Mouse (Mus musculus) megakaryocyte, embryonic 14.5 days (primary cell): ENCODE results near the gene Ncor1. TPM values are rescaled to one million over a fixed set of nuclear protein-coding genes. Genes with fewer than 3 reads are reported as not detected.
"Not testable (repeated sequence)": the region's sequence is repeated elsewhere in the genome, so short reads cannot be mapped to it uniquely, and the experiment has no call there.

ENCODE experiments used
- H3K27me3 ChIP-seq: replicated peaks from 2 replicates; pipeline ENCODE3; 2012; ENCODE audit warnings: inconsistent platforms
- H3K36me3 ChIP-seq: replicated peaks from 2 replicates; pipeline ENCODE3; 2012; ENCODE audit warnings: low read length, inconsistent platforms, mixed read lengths
- H3K4me1 ChIP-seq: 2 replicates; pipeline ENCODE4 v1.6.1; 2012; ENCODE audit warnings: inconsistent platforms
- H3K4me3 ChIP-seq: replicated peaks from 2 replicates; pipeline ENCODE3; 2012; ENCODE audit warnings: moderate library complexity, mild to moderate bottlenecking, inconsistent platforms
- H3K9me3 ChIP-seq: 2 replicates; pipeline ENCODE4 v1.6.1; 2012; ENCODE audit warnings: inconsistent platforms
- FLI1 ChIP-seq: IDR thresholded peaks from 2 replicates; pipeline ENCODE4 v1.6.1; 2012; ENCODE audit warnings: low read length, inconsistent platforms, mixed read lengths
- GATA1 ChIP-seq: IDR thresholded peaks from 3 replicates; pipeline ENCODE4 v1.6.1; 2012; ENCODE audit warnings: mixed read lengths, low read length, inconsistent platforms, borderline replicate concordance
- polyA plus RNA-seq: library from polyadenylated mRNA; stranded (reverse); fragments of >175 nt; gene quantifications from 2 replicates; pipeline ENCODE4 v1.2.3, GENCODE M21; 2012; ENCODE audit warnings: low replicate concordance; ENCODE audit not compliant: insufficient read depth

The Ncor1 gene
- polyA plus RNA-seq, 1 experiment: 160 TPM

- TF ChIP-seq FLI1 (no peak), GATA1 (no peak)
- Histone ChIP-seq H3K4me1 (peaks cover 35% of the 10 kb centered on the region), H3K9me3 (no peaks in the 10 kb centered on the region), H3K4me3 (no peak overlapping the region), H3K36me3 (peaks cover 19% of the 10 kb centered on the region), H3K27me3 (no peaks in the 10 kb centered on the region)
These were observed 28.6 kb upstream of the Ncor1 start for GRCm38 (mm10) chr11:62486949-62487348.

- Histone ChIP-seq H3K27me3 (no peaks in the 10 kb centered on the region), H3K36me3 (peaks cover 55% of the 10 kb centered on the region), H3K4me3 (no peak overlapping the region), H3K4me1 (peaks cover 30% of the 10 kb centered on the region), H3K9me3 (no peaks in the 10 kb centered on the region)
- no peak for TF ChIP-seq FLI1
- no peak for TF ChIP-seq GATA1
These were observed 21.2 kb upstream of the Ncor1 start for GRCm38 (mm10) chr11:62479581-62479980.

- no peak for TF ChIP-seq FLI1
- no peak for TF ChIP-seq GATA1
- Histone ChIP-seq H3K27me3 (no peaks in the 10 kb centered on the region), H3K4me3 (peak overlapping the region; percentile 44), H3K4me1 (peaks cover 26% of the 10 kb centered on the region), H3K36me3 (peaks cover 56% of the 10 kb centered on the region), H3K9me3 (no peaks in the 10 kb centered on the region)
These were observed 20.6 kb upstream of the Ncor1 start for GRCm38 (mm10) chr11:62478931-62479330.

- TF ChIP-seq GATA1 (no peak), FLI1 (no peak)
- peaks cover 57% of the 10 kb centered on the region for H3K36me3 ChIP-seq
- peaks cover 38% of the 10 kb centered on the region for H3K4me1 ChIP-seq
- H3K9me3 ChIP-seq: no peaks in the 10 kb centered on the region
- H3K4me3 ChIP-seq: no peak overlapping the region
- no peaks in the 10 kb centered on the region for H3K27me3 ChIP-seq
These were observed 17.8 kb upstream of the Ncor1 start for GRCm38 (mm10) chr11:62476156-62476555.

- Histone ChIP-seq H3K4me3 (no peak overlapping the region), H3K4me1 (peaks cover 47% of the 10 kb centered on the region), H3K27me3 (no peaks in the 10 kb centered on the region), H3K36me3 (peaks cover 64% of the 10 kb centered on the region), H3K9me3 (no peaks in the 10 kb centered on the region)
- no peak for TF ChIP-seq FLI1
- no peak for TF ChIP-seq GATA1
These were observed 15.2 kb upstream of the Ncor1 start for GRCm38 (mm10) chr11:62473516-62473915.

GRCm38 (mm10) chr11:62470451-62470850, 12.1 kb upstream of the Ncor1 start:
- Histone ChIP-seq H3K9me3 (no peaks in the 10 kb centered on the region), H3K36me3 (peaks cover 40% of the 10 kb centered on the region), H3K27me3 (no peaks in the 10 kb centered on the region), H3K4me3 (no peak overlapping the region), H3K4me1 (peaks cover 64% of the 10 kb centered on the region)
- TF ChIP-seq GATA1 (no peak), FLI1 (no peak)

- peak overlapping the region; percentile 66 for H3K4me3 ChIP-seq
These were observed 8.9 kb upstream of the Ncor1 start for GRCm38 (mm10) chr11:62467289-62467688.

GRCm38 (mm10) chr11:62466546-62466945, 8.2 kb upstream of the Ncor1 start:
- Histone ChIP-seq H3K9me3 (no peaks in the 10 kb centered on the region), H3K4me3 (peak overlapping the region; percentile 75), H3K4me1 (peaks cover 88% of the 10 kb centered on the region), H3K36me3 (peaks cover 34% of the 10 kb centered on the region), H3K27me3 (no peaks in the 10 kb centered on the region)
- TF ChIP-seq GATA1: peak; percentile 96
- TF ChIP-seq FLI1: peak; percentile 85

More at GRCm38 (mm10) chr11:62467289-62467688, 8.9 kb upstream of the Ncor1 start:
- H3K9me3 ChIP-seq, H3K27me3 ChIP-seq: not testable (repeated sequence)
- H3K36me3 ChIP-seq: peaks cover 31% of the 10 kb centered on the region
- H3K4me1 ChIP-seq: peaks cover 90% of the 10 kb centered on the region

- Histone ChIP-seq H3K9me3 (no peaks in the 10 kb centered on the region), H3K27me3 (no peaks in the 10 kb centered on the region), H3K4me1 (peaks cover 87% of the 10 kb centered on the region), H3K36me3 (peaks cover 35% of the 10 kb centered on the region), H3K4me3 (no peak overlapping the region)
- TF ChIP-seq FLI1 (no peak), GATA1 (no peak)
These were observed 7.5 kb upstream of the Ncor1 start for GRCm38 (mm10) chr11:62465849-62466248.

- Histone ChIP-seq H3K4me1 (peaks cover 84% of the 10 kb centered on the region), H3K36me3 (peaks cover 29% of the 10 kb centered on the region), H3K27me3 (no peaks in the 10 kb centered on the region), H3K4me3 (no peak overlapping the region), H3K9me3 (no peaks in the 10 kb centered on the region)
- TF ChIP-seq FLI1: no peak
- no peak for TF ChIP-seq GATA1
These were observed 6.4 kb upstream of the Ncor1 start for GRCm38 (mm10) chr11:62464696-62465095.

- no peaks in the 10 kb centered on the region for H3K9me3 ChIP-seq
- peak overlapping the region; percentile 23 for H3K4me3 ChIP-seq
- H3K36me3 ChIP-seq: peaks cover 20% of the 10 kb centered on the region
- H3K27me3 ChIP-seq: no peaks in the 10 kb centered on the region
- TF ChIP-seq GATA1 (no peak), FLI1 (no peak)
- H3K4me1 ChIP-seq: peaks cover 74% of the 10 kb centered on the region
These were observed 5.0 kb upstream of the Ncor1 start for GRCm38 (mm10) chr11:62463225-62463915.

GRCm38 (mm10) chr11:62462529-62462928, 4.2 kb upstream of the Ncor1 start:
- not testable (repeated sequence) for H3K4me3 ChIP-seq, H3K9me3 ChIP-seq, H3K27me3 ChIP-seq
- Histone ChIP-seq H3K4me1 (peaks cover 66% of the 10 kb centered on the region), H3K36me3 (peaks cover 19% of the 10 kb centered on the region)
